Mouse (Mus musculus): ENCODE measurements around the gene 2010111I01Rik. TPM values are rescaled to one million over a fixed set of nuclear protein-coding genes. Genes with fewer than 3 reads are reported as not detected.

2010111I01Rik gene
- polyA plus RNA-seq, 1 experiment = 22.5 TPM

GRCm38 (mm10) chr13:63203502-63204278, 239.0 kb downstream of the 2010111I01Rik start:
- 94% methylated on average over 8 of the region's 8 CpGs for WGBS

GRCm38 (mm10) chr13:63205750-63206149, 241.1 kb downstream of the 2010111I01Rik start:
- H3K27ac ChIP-seq (ENCODE audit: insufficient read depth, low read length) = no peak overlapping the region
- H3K36me3 ChIP-seq (ENCODE audit: control insufficient read depth, insufficient read depth, low read length) = no peaks in the 10 kb centered on the region
- no peaks in the 10 kb centered on the region for H3K27me3 ChIP-seq (ENCODE audit: control insufficient read depth, insufficient read depth, low read length)
- TF ChIP-seq CTCF (IDR thresholded peaks at IDR 0.05; ENCODE audit: extremely low read depth, insufficient read depth, insufficient read length, insufficient replicate concordance) = no peak
- TF ChIP-seq POLR2A (IDR thresholded peaks at IDR 0.05; ENCODE audit: low read depth, low read length) = no peak
- no peaks in the 10 kb centered on the region for H3K4me1 ChIP-seq (ENCODE audit: control insufficient read depth, insufficient read depth, insufficient read length)
- DNase-seq (ENCODE audit: low read depth in 1 of 2, low spot score in 2 of 2) = no peak
- no peak overlapping the region for H3K4me3 ChIP-seq (ENCODE audit: extremely low read depth, insufficient read depth, insufficient read length)
- 87% methylated on average over 4 of the region's 4 CpGs for WGBS

More at GRCm38 (mm10) chr13:63203502-63204278, 239.0 kb downstream of the 2010111I01Rik start:
- Histone ChIP-seq H3K27ac (ENCODE audit: insufficient read depth, low read length) (no peak overlapping the region), H3K4me3 (ENCODE audit: extremely low read depth, insufficient read depth, insufficient read length) (no peak overlapping the region), H3K4me1 (ENCODE audit: control insufficient read depth, insufficient read depth, insufficient read length) (no peaks in the 10 kb centered on the region), H3K27me3 (ENCODE audit: control insufficient read depth, insufficient read depth, low read length) (no peaks in the 10 kb centered on the region), H3K36me3 (ENCODE audit: control insufficient read depth, insufficient read depth, low read length) (no peaks in the 10 kb centered on the region)
- no peak for TF ChIP-seq POLR2A (IDR thresholded peaks at IDR 0.05; ENCODE audit: low read depth, low read length)
- TF ChIP-seq CTCF (IDR thresholded peaks at IDR 0.05; ENCODE audit: extremely low read depth, insufficient read depth, insufficient read length, insufficient replicate concordance) = no peak
- DNase-seq (ENCODE audit: low read depth in 1 of 2, low spot score in 2 of 2) = no peak

GRCm38 (mm10) chr13:63206396-63206795, 241.7 kb downstream of the 2010111I01Rik start:
- no peak overlapping the region for H3K27ac ChIP-seq (ENCODE audit: insufficient read depth, low read length)
- H3K36me3 ChIP-seq (ENCODE audit: control insufficient read depth, insufficient read depth, low read length) = no peaks in the 10 kb centered on the region
- no peak overlapping the region for H3K4me3 ChIP-seq (ENCODE audit: extremely low read depth, insufficient read depth, insufficient read length)
- no peaks in the 10 kb centered on the region for H3K27me3 ChIP-seq (ENCODE audit: control insufficient read depth, insufficient read depth, low read length)
- TF ChIP-seq POLR2A (IDR thresholded peaks at IDR 0.05; ENCODE audit: low read depth, low read length) = no peak
- no peak for TF ChIP-seq CTCF (IDR thresholded peaks at IDR 0.05; ENCODE audit: extremely low read depth, insufficient read depth, insufficient read length, insufficient replicate concordance)
- DNase-seq (ENCODE audit: low read depth in 1 of 2, low spot score in 2 of 2) = no peak
- 80% methylated on average over 1 of the region's 1 CpGs for WGBS
- no peaks in the 10 kb centered on the region for H3K4me1 ChIP-seq (ENCODE audit: control insufficient read depth, insufficient read depth, insufficient read length)

GRCm38 (mm10) chr13:63216537-63216936, 251.8 kb downstream of the 2010111I01Rik start:
- H3K27ac ChIP-seq (ENCODE audit: insufficient read depth, low read length) = no peak overlapping the region
- H3K4me1 ChIP-seq (ENCODE audit: control insufficient read depth, insufficient read depth, insufficient read length) = no peaks in the 10 kb centered on the region
- DNase-seq (ENCODE audit: low read depth in 1 of 2, low spot score in 2 of 2) = no peak
- H3K36me3 ChIP-seq (ENCODE audit: control insufficient read depth, insufficient read depth, low read length) = no peaks in the 10 kb centered on the region
- H3K27me3 ChIP-seq (ENCODE audit: control insufficient read depth, insufficient read depth, low read length) = no peaks in the 10 kb centered on the region
- no peak for TF ChIP-seq POLR2A (IDR thresholded peaks at IDR 0.05; ENCODE audit: low read depth, low read length)
- TF ChIP-seq CTCF (IDR thresholded peaks at IDR 0.05; ENCODE audit: extremely low read depth, insufficient read depth, insufficient read length, insufficient replicate concordance) = no peak
- H3K4me3 ChIP-seq (ENCODE audit: extremely low read depth, insufficient read depth, insufficient read length) = no peak overlapping the region

- TF ChIP-seq POLR2A (IDR thresholded peaks at IDR 0.05; ENCODE audit: low read depth, low read length) (no peak), CTCF (IDR thresholded peaks at IDR 0.05; ENCODE audit: extremely low read depth, insufficient read depth, insufficient read length, insufficient replicate concordance) (no peak)
- Histone ChIP-seq H3K4me1 (ENCODE audit: control insufficient read depth, insufficient read depth, insufficient read length) (no peaks in the 10 kb centered on the region), H3K36me3 (ENCODE audit: control insufficient read depth, insufficient read depth, low read length) (no peaks in the 10 kb centered on the region), H3K27me3 (ENCODE audit: control insufficient read depth, insufficient read depth, low read length) (no peaks in the 10 kb centered on the region), H3K27ac (ENCODE audit: insufficient read depth, low read length) (peak overlapping the region; percentile 40), H3K4me3 (ENCODE audit: extremely low read depth, insufficient read depth, insufficient read length) (no peak overlapping the region; the same call in 1 of the 2 replicates)
- peak in 1 of 2 experiments; percentile 51 for DNase-seq (ENCODE audit: low read depth in 1 of 2, low spot score in 2 of 2)
- 57% methylated on average over 8 of the region's 8 CpGs for WGBS
These were observed 258.5 kb downstream of the 2010111I01Rik start for GRCm38 (mm10) chr13:63223026-63223770.

GRCm38 (mm10) chr13:63225796-63226583, 261.3 kb downstream of the 2010111I01Rik start:
- no peak for DNase-seq (ENCODE audit: low read depth in 1 of 2, low spot score in 2 of 2)
- 94% methylated on average over 8 of the region's 8 CpGs for WGBS

More at GRCm38 (mm10) chr13:63225796-63226583, 261.3 kb downstream of the 2010111I01Rik start:
- Histone ChIP-seq H3K4me3 (ENCODE audit: extremely low read depth, insufficient read depth, insufficient read length) (no peak overlapping the region), H3K4me1 (ENCODE audit: control insufficient read depth, insufficient read depth, insufficient read length) (no peaks in the 10 kb centered on the region), H3K27me3 (ENCODE audit: control insufficient read depth, insufficient read depth, low read length) (no peaks in the 10 kb centered on the region), H3K27ac (ENCODE audit: insufficient read depth, low read length) (no peak overlapping the region), H3K36me3 (ENCODE audit: control insufficient read depth, insufficient read depth, low read length) (no peaks in the 10 kb centered on the region)
- TF ChIP-seq CTCF (IDR thresholded peaks at IDR 0.05; ENCODE audit: extremely low read depth, insufficient read depth, insufficient read length, insufficient replicate concordance) (no peak), POLR2A (IDR thresholded peaks at IDR 0.05; ENCODE audit: low read depth, low read length) (no peak)
